In genomic region chr12:112663303-112663702, GRCm38 (mm10) we compare ENCODE assay signal across 11 mouse cellular contexts. TPM values are rescaled to one million over a fixed set of nuclear protein-coding genes. Genes with fewer than 3 reads are reported as not detected.
DNase-seq lines count a peak whose midpoint lies in the region; ATAC-seq and TF ChIP-seq lines count a peak whose summit lies in the region.
"Had no signal": no experiment of that assay in that cellular context is flagged by ENCODE, and none has a peak within 500 bp of the region (broad histone marks: within the 10 kb centered on the region; RNA-seq: fewer than 3 reads in every experiment).

No protein-coding gene starts in this region.

- no peaks in the 10 kb centered on the region for H3K9me3 ChIP-seq in forebrain, embryonic 13.5 days (replicated peaks)
- H3K9me3 ChIP-seq in hindbrain, embryonic 15.5 days, result no peaks in the 10 kb centered on the region
- H3K9me3 ChIP-seq in midbrain, postnatal 0 days (ENCODE audit: low read length), result no peaks in the 10 kb centered on the region

- TF ChIP-seq CTCF in left cerebral cortex, adult 2 months (IDR thresholded peaks at IDR 0.05), result no peak
- TF ChIP-seq CTCF in midbrain, postnatal 0 days (IDR thresholded peaks at IDR 0.05), result no peak

- 61% methylated on average over 11 of the region's 11 CpGs for WGBS in forebrain, embryonic 13.5 days
- WGBS in hindbrain, embryonic 15.5 days, result 54% methylated on average over 11 of the region's 11 CpGs
- WGBS in midbrain, postnatal 0 days, result 54% methylated on average over 11 of the region's 11 CpGs

- peak overlapping the region; percentile 47 for H3K4me2 ChIP-seq in forebrain, embryonic 13.5 days
- peak overlapping the region; percentile 33 for H3K4me2 ChIP-seq in hindbrain, embryonic 15.5 days
- H3K4me2 ChIP-seq in midbrain, postnatal 0 days (ENCODE audit: low read depth, low read length, poor library complexity, severe bottlenecking), result no peak overlapping the region

- H3K4me3 ChIP-seq in left cerebral cortex, adult 2 months, result no peak overlapping the region
- peak overlapping the region; percentile 9 for H3K4me3 ChIP-seq in forebrain, embryonic 13.5 days
- H3K4me3 ChIP-seq in hindbrain, embryonic 15.5 days, result no peak overlapping the region
- H3K4me3 ChIP-seq in midbrain, postnatal 0 days (ENCODE audit: low read depth, low read length), result no peak overlapping the region
- H3K4me3 ChIP-seq: heart, adult 2 months had no signal

- no peaks in the 10 kb centered on the region for H3K27me3 ChIP-seq in forebrain, embryonic 13.5 days
- H3K27me3 ChIP-seq in hindbrain, embryonic 15.5 days, result no peaks in the 10 kb centered on the region
- H3K27me3 ChIP-seq in midbrain, postnatal 0 days (ENCODE audit: insufficient read depth, low read length), result no peaks in the 10 kb centered on the region

- H3K4me1 ChIP-seq in forebrain, embryonic 13.5 days, result peaks cover 92% of the 10 kb centered on the region
- peaks cover 80% of the 10 kb centered on the region for H3K4me1 ChIP-seq in hindbrain, embryonic 15.5 days (replicated peaks)
- peaks cover 13% of the 10 kb centered on the region for H3K4me1 ChIP-seq in midbrain, postnatal 0 days (ENCODE audit: insufficient read depth, low read length)

- DNase-seq in left cerebral cortex, postnatal 4 days, result peak; percentile 42
- DNase-seq in left cerebral cortex, adult 2 months (ENCODE audit: extremely low spot score in 1 of 2, low spot score in 2 of 2), result no peak
- no peak for DNase-seq in midbrain, postnatal 0 days (ENCODE audit: low spot score)
- DNase-seq in liver (no peak), MN1 (ENCODE audit: low spot score) (no peak)
- DNase-seq in thymus, postnatal 4 days, result no peak
- DNase-seq: heart, adult 2 months; spleen, adult 18-20 months; thymus, postnatal 36 days had no signal

- ATAC-seq in forebrain, embryonic 13.5 days, result no peak
- no peak for ATAC-seq in hindbrain, embryonic 15.5 days (ENCODE audit: low FRiP score, low read depth)
- no peak for ATAC-seq in midbrain, postnatal 0 days (ENCODE audit: low FRiP score)

- no peak overlapping the region for H3K27ac ChIP-seq in left cerebral cortex, adult 2 months
- H3K27ac ChIP-seq in forebrain, embryonic 13.5 days, result peak overlapping the region; percentile 95
- H3K27ac ChIP-seq in hindbrain, embryonic 15.5 days (replicated peaks), result peak overlapping the region; percentile 80
- no peak overlapping the region for H3K27ac ChIP-seq in midbrain, postnatal 0 days (ENCODE audit: low read depth, low read length)
- H3K27ac ChIP-seq: heart, adult 2 months had no signal

- intact Hi-C loops in left cerebral cortex, postnatal 4 days (cut with DNase I), result loop anchor here (5.0 kb wide), 1 partner anchor 44 kb away; no protein-coding TSS in a partner anchor
- intact Hi-C loops in left cerebral cortex, adult 2 months (cut with DNase I), result no loop called here

- H3K36me3 ChIP-seq in forebrain, embryonic 13.5 days (ENCODE audit: poor library complexity, severe bottlenecking), result peaks cover 82% of the 10 kb centered on the region
- H3K36me3 ChIP-seq in hindbrain, embryonic 15.5 days, result peaks cover 17% of the 10 kb centered on the region
- peaks cover 39% of the 10 kb centered on the region for H3K36me3 ChIP-seq in midbrain, postnatal 0 days (ENCODE audit: insufficient read depth, low read length)

- peak overlapping the region; percentile 61 for H3K9ac ChIP-seq in forebrain, embryonic 13.5 days
- no peak overlapping the region for H3K9ac ChIP-seq in hindbrain, embryonic 15.5 days
- peak overlapping the region; percentile 36; the same call in 1 of the 2 replicates for H3K9ac ChIP-seq in midbrain, postnatal 0 days (replicated peaks; ENCODE audit: low read length, poor library complexity, severe bottlenecking)

RNA-seq across cellular contexts. Expression of gene Akt1, which starts 11.4 kb away (rescaled TPM):
- total RNA-seq in left cerebral cortex, postnatal 4 days (2021), result 100 to 1,000 TPM; 279 to 286 TPM
- 100 to 1,000 TPM; 144 to 157 TPM for total RNA-seq in left cerebral cortex, adult 2 months (2021)
- 46.4 and 50.3 TPM in 2 replicates for polyA plus RNA-seq in forebrain, embryonic 13.5 days (2015; fragmentation: Nextera tagmentation; extraction: Ambion mirVana)
- 150 and 159 TPM in 2 replicates for polyA plus RNA-seq in hindbrain, embryonic 15.5 days (2015; fragmentation: Nextera tagmentation; extraction: Ambion mirVana)
- 201 and 208 TPM in 2 replicates for total RNA-seq in midbrain, postnatal 0 days (2014; rRNA removed)
- 93.1 and 93.3 TPM in 2 replicates for polyA plus RNA-seq in midbrain, postnatal 0 days (2015; fragmentation: Nextera tagmentation; extraction: Ambion mirVana)

RNA-seq across cellular contexts. Expression of gene Zbtb42, which starts 15.3 kb away (rescaled TPM):
- 1 to 10 TPM in 1 of 2 experiments, under 1 TPM in 1; 0.62 to 1.9 TPM for total RNA-seq in left cerebral cortex, postnatal 4 days (2021)
- total RNA-seq in left cerebral cortex, adult 2 months (2021), result 1 to 10 TPM; 1.1 to 1.2 TPM
- 2.1 and 2.4 TPM in 2 replicates for polyA plus RNA-seq in forebrain, embryonic 13.5 days (2015; fragmentation: Nextera tagmentation; extraction: Ambion mirVana)
- polyA plus RNA-seq in hindbrain, embryonic 15.5 days (2015; fragmentation: Nextera tagmentation; extraction: Ambion mirVana), result 2.3 and 4.2 TPM in 2 replicates
- 0.94 and 1.5 TPM in 2 replicates for total RNA-seq in midbrain, postnatal 0 days (2014; rRNA removed)
- 1.2 and 1.8 TPM in 2 replicates for polyA plus RNA-seq in midbrain, postnatal 0 days (2015; fragmentation: Nextera tagmentation; extraction: Ambion mirVana)

RNA-seq across cellular contexts. Expression of gene Siva1, which starts 18.8 kb away (rescaled TPM):
- total RNA-seq in left cerebral cortex, postnatal 4 days (2021), result 10 to 100 TPM; 25.3 to 25.9 TPM
- total RNA-seq in left cerebral cortex, adult 2 months (2021), result 10 to 100 TPM; 19.7 to 21.5 TPM
- 154 and 174 TPM in 2 replicates for polyA plus RNA-seq in forebrain, embryonic 13.5 days (2015; fragmentation: Nextera tagmentation; extraction: Ambion mirVana)
- 55.6 and 61.2 TPM in 2 replicates for polyA plus RNA-seq in hindbrain, embryonic 15.5 days (2015; fragmentation: Nextera tagmentation; extraction: Ambion mirVana)
- total RNA-seq in midbrain, postnatal 0 days (2014; rRNA removed), result 24.0 and 25.4 TPM in 2 replicates
- 43.4 and 45.5 TPM in 2 replicates for polyA plus RNA-seq in midbrain, postnatal 0 days (2015; fragmentation: Nextera tagmentation; extraction: Ambion mirVana)

RNA-seq across cellular contexts. Expression of gene Adssl1, which starts 43.5 kb away (rescaled TPM):
- total RNA-seq in left cerebral cortex, postnatal 4 days (2021), result 1 to 10 TPM; 1.5 to 1.7 TPM
- total RNA-seq in left cerebral cortex, adult 2 months (2021), result 10 to 100 TPM; 16.2 to 16.5 TPM
- 1.4 and 2.1 TPM in 2 replicates for polyA plus RNA-seq in forebrain, embryonic 13.5 days (2015; fragmentation: Nextera tagmentation; extraction: Ambion mirVana)
- polyA plus RNA-seq in hindbrain, embryonic 15.5 days (2015; fragmentation: Nextera tagmentation; extraction: Ambion mirVana), result 5.8 and 6.3 TPM in 2 replicates
- total RNA-seq in midbrain, postnatal 0 days (2014; rRNA removed), result 2.0 and 4.1 TPM in 2 replicates
- polyA plus RNA-seq in midbrain, postnatal 0 days (2015; fragmentation: Nextera tagmentation; extraction: Ambion mirVana), result 8.2 and 9.4 TPM in 2 replicates

RNA-seq across cellular contexts. Expression of gene Cep170b, which starts 57.0 kb away (rescaled TPM):
- total RNA-seq in left cerebral cortex, postnatal 4 days (2021), result 100 to 1,000 TPM; 183 to 185 TPM
- total RNA-seq in left cerebral cortex, adult 2 months (2021), result 100 to 1,000 TPM; 280 to 294 TPM
- 11.0 and 13.1 TPM in 2 replicates for polyA plus RNA-seq in forebrain, embryonic 13.5 days (2015; fragmentation: Nextera tagmentation; extraction: Ambion mirVana)
- polyA plus RNA-seq in hindbrain, embryonic 15.5 days (2015; fragmentation: Nextera tagmentation; extraction: Ambion mirVana), result 45.7 and 48.8 TPM in 2 replicates
- 125 and 140 TPM in 2 replicates for total RNA-seq in midbrain, postnatal 0 days (2014; rRNA removed)
- 42.7 and 46.4 TPM in 2 replicates for polyA plus RNA-seq in midbrain, postnatal 0 days (2015; fragmentation: Nextera tagmentation; extraction: Ambion mirVana)

Comparison
In these comparisons a context has a peak if more than half of its experiments do, and no peak if none do; other contexts are left out.
1. H3K27ac ChIP-seq: peak in forebrain, embryonic 13.5 days (single experiment) and hindbrain, embryonic 15.5 days (single experiment); none in left cerebral cortex, adult 2 months (single experiment) and midbrain, postnatal 0 days (single experiment).